In the genomic region with DNA sequence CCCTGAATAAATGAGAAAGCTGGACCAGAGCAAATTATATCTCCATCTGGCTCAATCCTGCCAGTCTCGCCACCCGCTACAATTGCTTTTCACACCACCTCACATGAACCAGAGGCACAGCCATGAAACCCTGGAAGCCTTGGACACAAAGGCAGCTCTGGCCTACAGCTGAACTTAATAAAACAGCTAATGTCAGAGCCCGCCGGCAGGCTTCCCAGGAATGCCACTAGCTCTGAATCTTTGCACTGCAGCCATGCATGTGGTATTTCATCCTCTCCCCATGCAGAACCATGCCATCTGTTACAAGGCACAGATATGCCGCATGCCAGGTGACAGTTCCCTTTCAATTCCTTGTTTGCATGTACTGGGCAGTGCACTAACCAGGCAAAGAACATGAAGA, we compare ENCODE assay signal across 11 mouse cellular contexts.
DNase-seq lines count a peak whose midpoint lies in the region; ATAC-seq lines count a peak whose summit lies in the region.
"Had no signal": no experiment of that assay in that cellular context is flagged by ENCODE, and none has a peak within 500 bp of the region (broad histone marks: within the 10 kb centered on the region; RNA-seq: fewer than 3 reads in every experiment).

No protein-coding gene starts in this region.

- no peaks in the 10 kb centered on the region for H3K27me3 ChIP-seq in limb, embryonic 13.5 days

- no peak overlapping the region for H3K4me3 ChIP-seq in limb, embryonic 13.5 days

- peaks cover 9% of the 10 kb centered on the region for H3K4me1 ChIP-seq in limb, embryonic 13.5 days

- no peaks in the 10 kb centered on the region for H3K36me3 ChIP-seq in limb, embryonic 13.5 days
- H3K36me3 ChIP-seq: G1E had no signal

- H3K9me3 ChIP-seq in limb, embryonic 13.5 days: no peaks in the 10 kb centered on the region

- intact Hi-C loops in left cerebral cortex, postnatal 14 days (cut with DNase I): no loop called here

- peak; percentile 2 to 6 for DNase-seq in left cerebral cortex, postnatal 14 days (ENCODE audit: low spot score in 2 of 2)
- DNase-seq in left cerebral cortex, adult 8-10 months (ENCODE audit: low spot score in 2 of 2): no peak
- DNase-seq in cerebellum, adult 18-20 months: peak; percentile 12 to 23
- DNase-seq in cerebellum, postnatal 36 days: peak; percentile 53 to 56
- DNase-seq in kidney, adult 18-20 months: no peak
- DNase-seq in B cell, adult 2 months: no peak
- DNase-seq: spleen, adult 18-20 months; thymus, postnatal 14 days had no signal

- no peak overlapping the region for H3K9ac ChIP-seq in limb, embryonic 13.5 days

- 0 out of 2 replicates have a peak, but pooled peaks have one; percentile 32 for ATAC-seq in limb, embryonic 13.5 days (ENCODE audit: low FRiP score, low read depth)
- ATAC-seq: lung, postnatal 0 days had no signal

- H3K4me2 ChIP-seq in limb, embryonic 13.5 days (replicated peaks): no peak overlapping the region

- WGBS in limb, embryonic 13.5 days: 22% methylated on average over 5 of the region's 5 CpGs

- no peak overlapping the region for H3K27ac ChIP-seq in limb, embryonic 13.5 days

Comparison
In these comparisons a context has a peak if more than half of its experiments do, and no peak if none do; other contexts are left out.
1. DNase-seq: peak in left cerebral cortex, postnatal 14 days (2 of 2), cerebellum, adult 18-20 months (2 of 2) and cerebellum, postnatal 36 days (2 of 2); none in left cerebral cortex, adult 8-10 months (0 of 2), kidney, adult 18-20 months (single experiment) and B cell, adult 2 months (0 of 2).